Mouse (Mus musculus) heart, embryonic 11.5 days (tissue): Measurements from ENCODE around the gene Smad6. TPM values are rescaled to one million over a fixed set of nuclear protein-coding genes. Genes with fewer than 3 reads are reported as not detected.

ENCODE experiments used
- ATAC-seq: fragments of 200-750 bp; cut with Nextera tagmentation; replicated peaks from 2 replicates; pipeline ENCODE4 v1.8.0; 2017; ENCODE audit warnings: moderate library complexity; ENCODE audit not compliant: insufficient number of reproducible peaks, low FRiP score, low TSS enrichment
- H3K27ac ChIP-seq: fragments of 300-500 bp; sonication (generic); 2 replicates; pipeline ENCODE4 v1.5.1; 2014; ENCODE audit warnings: mild to moderate bottlenecking, low read depth, low read length
- H3K27me3 ChIP-seq: fragments of 300-500 bp; sonication (generic); 2 replicates; pipeline ENCODE4 v1.6.1; 2014; ENCODE audit warnings: mild to moderate bottlenecking, low read length, mixed read lengths; ENCODE audit not compliant: control insufficient read depth, insufficient read depth
- H3K36me3 ChIP-seq: fragments of 300-500 bp; sonication (generic); 2 replicates; pipeline ENCODE4 v1.6.1; 2014; ENCODE audit warnings: mild to moderate bottlenecking, low read length, moderate library complexity, mixed read lengths; ENCODE audit not compliant: control insufficient read depth, insufficient read depth
- H3K4me1 ChIP-seq: fragments of 300-500 bp; sonication (generic); 2 replicates; pipeline ENCODE4 v1.6.1; 2014; ENCODE audit warnings: low read length; ENCODE audit not compliant: control insufficient read depth, insufficient read depth
- H3K4me2 ChIP-seq: fragments of 300-500 bp; sonication (generic); 2 replicates; pipeline ENCODE4 v1.6.1; 2014; ENCODE audit warnings: mild to moderate bottlenecking, moderate library complexity
- H3K4me3 ChIP-seq: fragments of 300-500 bp; sonication (generic); 2 replicates; pipeline ENCODE4 v1.5.1; 2014; ENCODE audit warnings: low read depth, low read length
- H3K9ac ChIP-seq: fragments of 300-500 bp; sonication (generic); 2 replicates; pipeline ENCODE4 v1.6.1; 2014; ENCODE audit warnings: mild to moderate bottlenecking, low read depth, low read length, moderate library complexity
- H3K9me3 ChIP-seq: fragments of 300-500 bp; sonication (generic); replicated peaks from 2 replicates; pipeline ENCODE4 v1.6.1; 2016; ENCODE audit warnings: low read length; ENCODE audit not compliant: control insufficient read depth
- WGBS: fragments of 180-500 bp; shearing (Covaris S2); extraction: QIAGEN DNeasy Blood & Tissue Kit; methylation state at CpG from one replicate; pipeline ENCODE4 v1.1.7; 2014; ENCODE audit not compliant: insufficient replicate concordance; 5-methylcytosine and 5-hydroxymethylcytosine counted together
- polyA plus RNA-seq: library from polyadenylated mRNA; unstranded; fragments of >200 nt; fragmentation: Nextera tagmentation; extraction: Ambion mirVana; gene quantifications from 2 replicates; pipeline ENCODE4 v1.2.1, GENCODE M21; 2014

Gene Smad6
- polyA plus RNA-seq, 1 experiment from 2014 or later, result 31.6 TPM

GRCm38 (mm10) chr9:64053786-64054185 lies 31.9 kb upstream of the Smad6 start:
- no peak overlapping the region for H3K9ac ChIP-seq
- ATAC-seq, result no peak
- H3K36me3 ChIP-seq, result no peaks in the 10 kb centered on the region
- H3K4me2 ChIP-seq, result no peak overlapping the region
- no peaks in the 10 kb centered on the region for H3K9me3 ChIP-seq
- 0 out of 2 replicates have a peak overlapping the region, but pooled peaks have one; percentile 1 for H3K27ac ChIP-seq
- peaks cover 64% of the 10 kb centered on the region for H3K4me1 ChIP-seq
- no peak overlapping the region for H3K4me3 ChIP-seq
- H3K27me3 ChIP-seq, result no peaks in the 10 kb centered on the region
- WGBS, result 43% methylated on average over 4 of the region's 4 CpGs

DNA sequence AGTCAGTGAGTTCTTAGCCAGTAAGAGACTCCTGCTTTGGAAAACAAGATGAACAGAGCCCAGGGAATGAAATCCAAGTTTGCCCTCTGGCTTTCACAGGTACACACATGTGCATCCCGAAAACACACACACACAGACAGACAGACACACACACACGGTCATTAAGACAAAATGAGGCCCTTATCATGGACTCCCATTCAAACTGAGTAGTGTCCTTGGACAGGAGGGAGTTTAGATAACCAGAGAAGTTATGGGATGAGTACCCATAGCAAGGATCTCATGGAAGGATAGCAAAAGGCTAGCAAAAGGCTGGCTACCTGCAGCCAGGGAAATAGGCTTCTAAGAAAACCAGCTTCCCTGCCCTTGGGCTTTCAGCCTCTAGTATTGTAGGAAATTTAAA lies 29.4 kb upstream of the Smad6 start:
- peak overlapping the region; percentile 93 for H3K27ac ChIP-seq
- 67% methylated on average over 2 of the region's 2 CpGs for WGBS
- H3K4me3 ChIP-seq, result no peak overlapping the region
- peaks cover 67% of the 10 kb centered on the region for H3K4me1 ChIP-seq
- no peaks in the 10 kb centered on the region for H3K27me3 ChIP-seq
- ATAC-seq, result no peak
- H3K9me3 ChIP-seq, result no peaks in the 10 kb centered on the region
- peak overlapping the region; percentile 47; the same call in 1 of the 2 replicates for H3K9ac ChIP-seq
- H3K4me2 ChIP-seq, result no peak overlapping the region
- H3K36me3 ChIP-seq, result no peaks in the 10 kb centered on the region

DNA sequence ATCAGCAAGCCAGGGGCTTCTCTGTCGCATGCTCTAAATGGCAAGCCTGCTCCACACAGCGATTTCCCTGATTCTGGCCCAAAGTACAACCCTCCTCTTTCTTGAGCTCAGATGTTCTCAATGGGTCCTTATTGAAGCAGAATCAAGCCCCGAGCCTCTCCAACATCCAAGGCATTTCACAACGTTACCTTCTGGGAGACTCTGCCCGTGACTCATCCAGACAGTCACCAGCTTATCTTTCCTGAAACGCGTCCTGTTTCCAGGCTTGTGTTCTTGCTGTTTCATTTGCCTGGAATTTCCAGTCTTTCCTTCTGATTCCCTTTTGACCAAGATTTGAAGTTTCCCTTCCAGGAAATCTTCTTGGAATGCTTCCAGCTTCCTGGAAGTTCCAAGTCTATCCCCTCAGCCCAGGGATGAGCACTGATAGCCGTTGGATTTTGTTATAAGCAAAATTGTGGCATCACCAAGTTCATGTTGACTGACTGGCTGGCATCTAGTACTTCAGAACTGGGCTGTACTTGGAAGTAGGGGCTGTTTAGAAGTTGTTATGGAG lies 28.7 kb upstream of the Smad6 start:
- Histone ChIP-seq H3K36me3 (no peaks in the 10 kb centered on the region), H3K4me3 (peak overlapping the region; percentile 31; the same call in 1 of the 2 replicates), H3K27me3 (no peaks in the 10 kb centered on the region), H3K27ac (peak overlapping the region; percentile 93), H3K9me3 (no peaks in the 10 kb centered on the region), H3K4me2 (peak overlapping the region; percentile 68), H3K9ac (peak overlapping the region; percentile 62), H3K4me1 (peaks cover 67% of the 10 kb centered on the region)
- WGBS, result 12% methylated on average over 8 of the region's 8 CpGs
- no peak for ATAC-seq

GRCm38 (mm10) chr9:64049471-64050380 lies 27.9 kb upstream of the Smad6 start:
- Histone ChIP-seq H3K4me2 (peak overlapping the region; percentile 68), H3K9me3 (no peaks in the 10 kb centered on the region), H3K4me3 (peak overlapping the region; percentile 31), H3K4me1 (peaks cover 67% of the 10 kb centered on the region), H3K9ac (peak overlapping the region; percentile 62), H3K27ac (peak overlapping the region; percentile 93), H3K27me3 (no peaks in the 10 kb centered on the region), H3K36me3 (no peaks in the 10 kb centered on the region)
- 10% methylated on average over 32 of the region's 32 CpGs for WGBS
- peak; percentile 88 for ATAC-seq

DNA sequence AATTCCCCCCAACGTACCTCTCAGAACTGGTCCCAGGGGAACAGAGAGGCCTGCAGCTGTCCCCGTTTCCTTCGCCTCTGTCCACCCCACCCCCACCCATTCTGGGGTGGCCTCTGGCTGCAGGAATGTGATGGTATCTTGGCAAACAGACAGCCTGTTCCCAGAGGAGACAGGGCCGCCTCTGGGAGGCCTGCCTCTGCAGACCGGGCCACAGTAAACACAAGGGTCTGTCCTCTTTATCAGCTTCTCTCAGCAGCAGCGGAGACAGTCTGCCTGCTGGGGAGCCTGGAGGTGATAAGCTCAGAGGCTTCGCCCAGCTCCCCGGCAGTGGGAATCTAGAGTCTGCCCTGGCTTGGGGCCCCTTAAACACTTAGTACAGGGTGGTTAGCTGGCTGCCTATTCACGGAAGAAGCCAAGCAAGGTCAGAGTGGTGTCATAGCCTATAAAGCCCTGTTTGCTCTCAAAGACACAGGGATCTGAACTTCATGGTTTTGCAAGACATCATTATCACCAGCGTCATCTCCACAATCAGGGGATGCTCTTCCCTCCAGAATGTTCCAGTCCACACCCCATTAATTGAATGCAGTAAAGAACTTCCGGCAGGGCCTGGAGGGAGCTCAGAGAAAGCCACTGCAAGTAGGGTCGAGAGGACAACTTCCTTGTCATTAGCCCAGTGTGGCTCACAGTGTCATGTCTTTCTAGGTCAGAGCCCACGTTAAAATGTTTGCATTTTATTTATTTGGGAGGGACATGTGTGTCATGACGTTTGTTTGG lies 23.4 kb upstream of the Smad6 start:
- Histone ChIP-seq H3K4me1 (peaks cover 72% of the 10 kb centered on the region), H3K4me2 (peak overlapping the region; percentile 37), H3K9ac (peak overlapping the region; percentile 67; the same call in 1 of the 2 replicates)

GRCm38 (mm10) chr9:64044343-64044742 lies 22.5 kb upstream of the Smad6 start:
- no peak for ATAC-seq
- peaks cover 64% of the 10 kb centered on the region for H3K4me1 ChIP-seq
- H3K36me3 ChIP-seq, result no peaks in the 10 kb centered on the region
- 0 out of 2 replicates have a peak overlapping the region, but pooled peaks have one; percentile 2 for H3K4me3 ChIP-seq
- no peaks in the 10 kb centered on the region for H3K27me3 ChIP-seq
- H3K27ac ChIP-seq, result peak overlapping the region; percentile 98
- peak overlapping the region; percentile 37 for H3K4me2 ChIP-seq
- 31% methylated on average over 8 of the region's 8 CpGs for WGBS
- peak overlapping the region; percentile 67 for H3K9ac ChIP-seq
- no peaks in the 10 kb centered on the region for H3K9me3 ChIP-seq

More for the DNA sequence above, 23.4 kb upstream of the Smad6 start:
- Histone ChIP-seq H3K36me3 (no peaks in the 10 kb centered on the region), H3K27ac (peak overlapping the region; percentile 98), H3K9me3 (no peaks in the 10 kb centered on the region), H3K4me3 (no peak overlapping the region), H3K27me3 (no peaks in the 10 kb centered on the region)
- 4% methylated on average over 14 of the region's 14 CpGs for WGBS
- ATAC-seq, result peak; percentile 91

DNA sequence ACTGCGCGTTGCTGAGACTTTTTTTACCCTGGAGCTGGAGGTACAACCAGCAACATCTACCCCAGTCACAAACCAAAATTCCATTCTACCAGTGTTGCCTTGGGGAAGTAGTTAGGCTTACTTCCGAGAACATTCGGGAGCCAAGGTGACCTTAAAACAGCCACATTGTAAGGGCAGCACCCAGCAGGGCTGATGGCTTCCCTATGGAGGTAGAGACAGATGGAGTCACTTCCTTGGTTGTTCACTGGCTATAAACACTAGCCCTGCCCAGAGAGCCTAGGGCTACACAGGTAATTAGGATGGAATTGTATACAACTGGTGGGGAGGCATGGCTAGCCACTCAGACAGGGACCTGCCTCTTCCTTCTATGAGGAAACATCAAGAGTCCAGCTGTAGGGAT lies 21.1 kb upstream of the Smad6 start:
- Histone ChIP-seq H3K9ac (no peak overlapping the region), H3K27me3 (no peaks in the 10 kb centered on the region), H3K4me1 (peaks cover 59% of the 10 kb centered on the region), H3K36me3 (no peaks in the 10 kb centered on the region), H3K9me3 (no peaks in the 10 kb centered on the region), H3K4me3 (no peak overlapping the region), H3K4me2 (no peak overlapping the region), H3K27ac (peak overlapping the region; percentile 98; the same call in 1 of the 2 replicates)
- WGBS, result 67% methylated on average over 4 of the region's 4 CpGs
- ATAC-seq, result no peak

DNA sequence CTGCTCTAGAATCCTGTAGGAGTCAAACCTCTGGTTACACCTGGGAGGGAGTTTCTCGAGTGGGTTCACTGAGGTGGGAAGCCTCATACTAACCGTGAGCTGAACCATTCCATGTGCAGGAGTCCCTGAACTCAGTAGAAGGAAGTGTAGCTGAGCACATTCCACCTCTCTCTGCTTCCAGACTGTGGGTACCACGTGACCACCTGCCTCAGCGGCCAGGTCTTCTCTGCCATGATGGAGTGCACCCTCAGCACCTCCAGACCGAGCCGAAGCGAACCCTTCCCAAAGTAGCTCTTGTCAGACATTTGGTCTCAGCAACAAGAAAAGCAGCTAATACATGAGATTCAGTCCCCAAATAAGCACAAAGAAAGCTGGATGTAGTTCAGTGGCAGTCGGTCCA lies 20.4 kb upstream of the Smad6 start:
- Histone ChIP-seq H3K9ac (no peak overlapping the region), H3K4me3 (no peak overlapping the region), H3K27ac (no peak overlapping the region), H3K4me2 (no peak overlapping the region), H3K9me3 (no peaks in the 10 kb centered on the region), H3K36me3 (no peaks in the 10 kb centered on the region), H3K27me3 (no peaks in the 10 kb centered on the region), H3K4me1 (peaks cover 57% of the 10 kb centered on the region)
- 86% methylated on average over 8 of the region's 8 CpGs for WGBS
- ATAC-seq, result no peak
